Mouse (Mus musculus) spleen, embryonic (tissue): ENCODE results near the gene Fbxw7.
"Not testable (repeated sequence)": the region's sequence is repeated elsewhere in the genome, so short reads cannot be mapped to it uniquely, and the experiment has no call there.

Experiments used
- CTCF ChIA-PET: fragments of 350-600 bp; sonication (Branson Sonifier 250); formaldehyde crosslinking; loops from one replicate; lab custom pipeline; 2022; lab: Charles Lee

The Fbxw7 gene

DNA sequence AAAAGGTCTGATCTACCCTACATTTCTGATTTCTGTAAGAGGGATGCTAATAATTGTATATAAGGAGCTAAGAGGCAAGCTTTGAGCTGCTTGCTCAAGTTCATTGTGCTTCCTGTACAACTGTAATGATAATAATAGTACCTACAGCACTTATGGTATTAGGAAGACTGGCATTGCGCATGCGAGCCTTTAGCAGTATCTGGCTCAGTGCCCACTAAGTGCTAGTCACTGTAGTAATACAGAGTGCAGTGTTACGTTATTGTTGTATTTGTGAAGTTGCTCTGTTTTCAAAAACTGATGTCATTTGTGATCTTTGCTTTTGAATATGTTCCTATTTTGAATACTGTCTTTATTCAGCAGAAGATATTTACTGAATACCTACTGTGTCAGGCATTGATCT lies 11.3 kb downstream of the Fbxw7 start:
- CTCF ChIA-PET: no interaction called here

DNA sequence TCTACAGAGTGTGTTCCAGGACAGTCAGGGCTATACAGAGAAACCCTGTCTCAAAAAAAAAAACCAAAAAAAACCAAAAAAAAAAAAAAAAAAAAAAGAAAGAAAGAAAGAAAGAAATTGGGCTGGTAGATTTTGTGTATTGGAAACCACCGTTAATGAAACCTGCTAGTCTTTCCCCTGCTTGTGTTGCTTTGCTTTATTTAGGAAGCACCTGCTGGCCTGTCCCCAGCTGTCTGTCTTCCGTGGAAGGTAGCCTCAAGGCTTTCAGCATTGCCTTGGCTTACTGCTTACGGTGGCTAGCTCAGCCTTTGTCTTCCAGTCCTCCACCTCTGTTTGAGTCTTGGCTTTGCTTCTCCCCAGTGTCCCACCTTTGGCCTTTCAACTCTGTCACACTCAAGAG lies 11.9 kb downstream of the Fbxw7 start:
- CTCF ChIA-PET: interaction anchor here (0.9 kb wide), 1 partner anchor 26 kb away, joined by 9 read pairs; no protein-coding TSS in a partner anchor

DNA sequence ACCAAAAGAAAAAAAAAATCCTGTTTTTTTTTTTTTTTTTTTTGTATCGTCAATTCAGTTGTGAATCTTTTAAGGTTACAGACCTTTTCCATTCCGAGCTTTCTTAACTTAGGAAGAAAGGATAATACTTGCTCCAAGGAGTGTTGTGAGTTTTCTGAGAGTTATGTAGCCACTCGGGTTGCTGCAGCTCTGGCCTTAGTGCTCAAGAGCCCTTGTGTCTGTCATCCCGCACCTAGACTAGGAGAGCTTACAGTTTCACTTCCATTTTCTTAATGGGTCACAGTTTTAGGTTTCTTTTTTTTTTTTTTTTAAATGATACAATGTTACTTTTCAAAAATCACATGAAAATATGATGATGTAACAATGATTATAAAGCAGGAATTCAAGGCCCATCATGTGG lies 12.5 kb downstream of the Fbxw7 start:
- CTCF ChIA-PET: interaction anchor here (0.7 to 1.0 kb wide), 3 partner anchors 9 to 26 kb away, joined by 4 to 9 read pairs (median 4); no protein-coding TSS in a partner anchor

DNA sequence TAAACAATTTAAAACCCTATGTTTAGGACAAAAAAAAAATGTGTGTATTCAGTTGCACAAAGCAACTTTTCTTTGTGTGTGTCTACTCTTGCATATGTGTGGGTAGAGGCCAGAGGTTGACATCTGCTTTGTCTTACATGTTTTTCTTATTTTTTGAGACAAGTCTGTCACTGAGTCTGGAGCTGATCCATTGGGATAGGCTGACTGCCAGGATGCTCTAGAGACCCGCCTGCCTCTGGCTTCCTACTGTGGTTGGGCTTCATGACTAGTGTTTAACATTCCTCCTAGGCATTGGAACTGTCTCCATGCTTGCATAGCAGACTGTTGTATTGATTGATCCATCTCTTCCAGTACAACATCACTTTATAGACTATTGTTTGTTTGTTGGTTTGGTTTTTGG lies 14.3 kb downstream of the Fbxw7 start:
- CTCF ChIA-PET: no interaction called here

DNA sequence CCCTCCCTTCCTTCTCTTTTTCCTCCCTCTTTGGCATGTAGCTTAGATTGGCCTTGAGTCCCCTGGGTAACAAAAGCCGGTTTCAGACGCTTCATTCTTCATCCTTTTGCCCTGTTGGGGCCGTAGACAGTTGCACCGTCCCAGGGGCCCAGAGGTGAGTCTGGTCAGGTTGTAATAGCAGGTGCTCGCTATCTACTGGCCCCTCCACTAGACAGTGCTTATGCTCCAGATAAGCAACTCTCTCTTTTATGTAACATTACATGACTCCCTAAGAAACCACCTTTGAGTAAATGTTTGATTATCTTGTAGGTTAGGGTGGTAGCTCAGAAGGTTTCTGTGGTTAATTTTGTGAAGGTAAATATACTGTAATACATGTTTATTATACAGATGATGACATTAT lies 21.0 kb downstream of the Fbxw7 start:
- CTCF ChIA-PET: no interaction called here

DNA sequence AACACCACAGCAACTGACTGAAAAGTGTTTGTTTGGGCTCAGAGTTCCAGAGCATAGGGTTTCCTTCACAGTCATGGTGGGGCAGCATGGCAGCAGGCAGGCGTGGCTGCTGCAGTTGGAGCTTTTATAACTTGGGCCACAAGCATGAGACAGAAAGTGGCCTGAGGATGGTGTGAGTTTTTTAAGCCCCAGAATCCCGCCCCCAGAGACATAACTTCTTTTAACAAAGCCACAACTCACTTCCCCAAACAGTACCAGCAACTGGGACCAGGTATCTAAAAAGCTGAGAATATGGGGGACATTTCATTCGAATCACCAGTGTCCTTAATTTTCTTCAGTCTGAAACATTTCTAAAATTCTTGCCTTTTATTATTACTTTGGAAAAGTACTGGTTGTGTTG lies 22.9 kb downstream of the Fbxw7 start:
- CTCF ChIA-PET: interaction anchor here (1.4 kb wide), 1 partner anchor 14 kb away, joined by 4 read pairs; no protein-coding TSS in a partner anchor

DNA sequence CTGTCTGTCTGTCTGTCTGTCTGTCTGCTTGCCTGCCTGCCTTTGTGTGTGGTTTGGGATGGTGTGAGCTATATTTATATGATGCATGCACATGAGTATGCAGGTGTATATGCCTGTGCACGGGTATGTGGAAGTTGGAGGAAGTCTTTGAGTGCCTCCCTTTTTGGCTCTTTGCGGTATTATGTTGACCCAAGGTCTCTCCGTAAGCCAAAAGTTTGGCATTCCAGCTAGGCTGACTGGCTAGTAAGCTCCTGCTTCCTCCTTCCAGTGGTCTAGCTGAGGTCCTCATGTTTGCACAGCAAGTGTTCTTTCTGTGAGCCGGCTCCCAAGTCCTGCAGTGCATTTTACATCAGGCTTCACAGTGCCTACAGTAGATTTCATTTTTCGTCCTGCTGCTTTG lies 24.4 kb downstream of the Fbxw7 start:
- CTCF ChIA-PET: no interaction called here

DNA sequence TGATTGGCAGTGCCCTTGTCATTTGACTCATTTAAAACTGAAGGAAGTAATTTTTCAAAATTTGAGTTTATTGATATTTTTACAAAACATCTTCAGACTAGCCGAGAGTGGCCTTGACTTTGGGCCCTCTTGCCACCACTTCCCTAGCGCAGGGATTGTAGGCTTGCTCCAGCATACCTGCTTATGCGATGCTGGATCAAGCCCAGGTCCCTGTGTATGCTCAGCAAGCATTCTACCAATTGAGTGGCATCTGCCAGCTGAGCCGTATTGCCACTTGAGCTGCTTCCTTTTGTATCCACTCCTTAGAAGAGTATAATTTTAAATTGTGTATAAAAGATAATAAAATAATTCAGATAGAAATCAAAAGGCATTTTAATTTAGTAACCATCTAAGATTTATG lies 26.2 kb downstream of the Fbxw7 start:
- CTCF ChIA-PET: no interaction called here

DNA sequence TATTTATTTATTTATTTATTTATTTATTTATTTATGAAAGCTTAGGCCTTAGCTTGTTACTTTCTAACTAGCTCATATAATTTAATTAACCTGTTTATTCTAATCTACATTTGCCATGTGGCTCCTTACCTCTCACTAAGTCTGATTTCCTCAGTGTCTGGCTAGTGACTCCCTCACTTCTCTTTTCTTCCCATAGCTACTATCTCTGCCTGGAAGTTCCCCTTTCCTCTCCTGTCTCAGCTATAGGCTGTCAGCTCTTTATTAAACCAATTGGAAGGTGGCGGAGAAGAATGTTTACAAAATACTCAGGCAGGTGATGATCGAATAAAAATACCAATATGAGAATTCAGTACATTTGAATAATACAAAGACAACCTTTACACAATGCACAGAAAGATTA lies 27.7 kb downstream of the Fbxw7 start:
- CTCF ChIA-PET: interaction anchor here (0.7 to 2.1 kb wide), 9 partner anchors 16 to 262 kb away, joined by 3 to 11 read pairs (median 6); no protein-coding TSS in a partner anchor

DNA sequence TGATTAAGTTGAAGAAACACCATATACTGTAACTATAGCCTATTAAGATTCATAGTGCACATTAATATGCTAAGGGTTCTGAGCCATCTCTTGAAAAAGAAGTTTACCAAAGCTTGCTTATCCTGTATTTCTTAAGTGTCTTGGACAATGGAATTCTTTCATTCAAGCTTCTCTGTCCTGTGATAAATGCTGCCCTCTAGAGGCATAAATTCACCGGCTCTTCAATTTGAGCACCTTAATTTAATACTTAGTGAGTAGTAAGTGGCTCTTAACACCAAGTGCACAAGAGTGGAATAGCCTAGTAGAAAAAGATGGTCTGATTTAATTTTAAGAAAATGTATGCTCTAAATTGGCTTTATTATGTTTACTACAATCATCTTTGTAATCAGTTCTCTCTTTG lies 28.5 kb downstream of the Fbxw7 start:
- CTCF ChIA-PET: interaction anchor here (1.0 to 2.1 kb wide), 5 partner anchors 43 to 228 kb away, joined by 3 to 11 read pairs (median 4); no protein-coding TSS in a partner anchor

DNA sequence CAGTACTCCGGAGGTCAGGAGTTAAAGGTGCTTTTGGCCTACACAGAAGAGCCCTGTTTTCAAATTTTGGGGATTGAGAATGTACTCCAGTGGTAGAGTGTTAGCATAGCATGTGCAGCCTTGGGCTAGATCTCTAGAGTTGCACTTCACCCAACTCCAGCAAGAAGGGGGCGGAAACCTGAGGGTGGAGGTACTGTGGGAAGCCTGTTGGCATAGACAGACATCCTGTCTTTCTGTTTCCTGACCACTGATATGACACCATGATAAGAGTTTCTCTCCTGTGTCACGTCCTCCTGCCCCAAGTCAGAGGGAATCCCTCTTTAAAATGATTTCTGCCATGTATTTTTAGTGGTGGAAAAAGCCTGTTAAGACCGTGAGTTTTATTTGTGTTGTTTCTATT lies 33.7 kb downstream of the Fbxw7 start:
- CTCF ChIA-PET: interaction anchor here (0.6 kb wide), 1 partner anchor 21 kb away, joined by 4 read pairs; no protein-coding TSS in a partner anchor

DNA sequence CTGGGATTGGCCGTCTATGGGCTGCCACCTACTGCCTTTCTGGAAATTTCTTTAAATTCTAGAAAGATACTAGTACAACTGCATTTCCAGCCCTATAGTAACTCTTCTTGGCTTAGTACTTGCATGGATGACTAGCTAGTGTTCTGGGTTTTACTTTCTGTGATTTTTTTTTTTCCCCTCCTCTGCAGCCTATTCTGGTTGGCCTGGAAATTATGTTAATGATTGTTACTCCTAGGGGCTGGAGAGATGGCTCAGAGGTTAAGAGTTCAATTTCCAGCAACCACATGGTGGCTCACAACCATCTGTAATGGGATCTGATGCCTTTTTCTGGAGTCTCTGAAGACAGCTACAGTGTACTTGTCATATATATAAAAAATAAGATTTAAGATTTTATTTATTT lies 35.4 kb downstream of the Fbxw7 start:
- CTCF ChIA-PET: no interaction called here

DNA sequence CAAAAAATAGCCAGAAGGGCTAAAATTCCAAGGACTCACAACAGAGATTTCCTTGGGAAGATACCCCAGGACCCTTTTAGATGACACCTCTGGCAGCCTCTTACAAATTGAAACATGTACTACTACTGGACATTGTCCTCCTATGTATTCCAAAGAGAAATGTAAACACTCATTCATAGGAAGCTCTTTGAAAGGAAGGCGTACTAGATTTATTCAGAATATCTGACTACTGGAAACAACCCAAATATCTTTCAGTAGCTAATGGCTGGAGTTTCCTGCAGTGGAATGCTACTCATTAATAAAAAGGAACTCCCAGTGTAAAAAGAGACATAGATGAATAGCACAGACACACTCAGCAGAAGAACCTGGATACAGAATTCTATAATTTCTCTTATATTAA lies 36.7 kb downstream of the Fbxw7 start:
- CTCF ChIA-PET: interaction anchor here (0.7 kb wide), 1 partner anchor 40 kb away, joined by 3 read pairs; no protein-coding TSS in a partner anchor

DNA sequence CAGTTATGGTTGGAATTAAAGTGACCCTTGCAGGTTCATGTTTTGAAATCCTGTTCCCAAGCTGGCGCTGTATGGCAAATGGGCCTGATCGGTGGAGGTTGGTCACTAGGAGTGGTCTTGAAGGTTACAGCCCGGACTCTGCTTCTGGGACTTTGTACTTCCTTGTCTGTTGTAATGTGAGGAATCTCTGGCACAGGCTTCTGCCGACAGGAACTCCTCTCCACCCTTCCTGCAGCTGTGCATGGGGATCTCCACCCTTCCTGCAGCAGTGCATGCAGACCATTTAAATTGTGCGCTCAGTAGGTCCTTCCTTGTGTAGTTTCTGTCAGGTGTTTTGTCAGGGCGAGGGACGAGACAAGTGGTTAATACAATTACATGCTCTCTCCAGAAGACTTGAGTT lies 37.8 kb downstream of the Fbxw7 start:
- CTCF ChIA-PET: no interaction called here

DNA sequence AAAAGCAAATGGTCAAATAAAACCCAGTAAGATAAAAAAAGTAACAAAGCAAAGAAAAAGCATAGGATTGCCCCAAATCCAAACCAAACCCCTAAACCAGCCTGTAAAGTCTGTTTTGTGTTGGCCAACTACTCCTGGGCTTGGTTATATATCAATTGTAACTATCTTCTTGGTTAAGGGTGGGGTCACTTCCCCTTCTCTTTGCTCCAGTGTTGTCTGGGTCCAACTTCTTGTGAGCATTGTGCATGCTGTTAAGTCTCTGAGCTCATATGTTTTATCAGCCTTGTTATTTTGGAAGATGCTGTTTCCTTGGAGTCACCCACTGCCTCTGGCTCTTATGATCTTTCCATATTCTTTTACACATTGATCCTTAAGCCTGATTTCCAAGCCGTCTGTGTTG lies 39.4 kb downstream of the Fbxw7 start:
- CTCF ChIA-PET: no interaction called here

DNA sequence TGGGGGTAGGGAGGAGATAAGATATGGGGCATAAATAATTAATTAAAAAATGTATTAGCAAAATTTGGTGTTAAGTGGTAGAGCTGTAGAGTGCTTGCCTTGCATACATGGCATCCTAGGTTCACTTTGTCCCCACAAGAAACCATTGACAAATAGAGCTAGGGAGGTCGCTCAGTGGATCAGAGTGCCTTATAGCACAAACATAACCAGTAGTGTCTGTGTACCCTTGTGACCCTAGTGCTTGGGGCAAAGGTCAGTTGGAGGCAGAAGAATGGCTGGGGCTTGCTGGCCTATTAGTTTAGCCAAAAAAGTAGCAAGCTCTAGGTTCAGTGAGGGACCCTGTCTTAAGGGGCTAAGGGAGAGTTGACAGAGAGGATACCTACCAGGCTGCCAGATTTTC lies 45.6 kb downstream of the Fbxw7 start:
- CTCF ChIA-PET: no interaction called here

DNA sequence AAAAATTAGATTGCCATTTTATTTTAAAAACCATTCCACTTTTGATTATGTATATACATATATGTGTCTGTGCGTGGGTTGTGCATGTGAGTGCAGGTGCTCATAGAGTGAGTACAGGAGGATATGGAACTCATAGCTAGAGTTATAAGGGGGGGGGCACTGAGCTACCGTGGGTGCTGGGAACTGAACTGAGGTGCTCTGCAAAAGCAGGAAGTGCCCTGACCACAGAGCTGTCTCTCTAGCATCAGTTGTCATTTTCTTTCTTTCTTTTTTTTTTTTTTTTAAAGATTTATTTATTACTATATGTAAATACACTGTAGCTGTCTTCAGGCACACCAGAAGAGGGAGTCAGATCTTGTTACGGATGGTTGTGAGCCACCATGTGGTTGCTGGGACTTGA lies 46.7 kb downstream of the Fbxw7 start:
- CTCF ChIA-PET: not testable (repeated sequence)

DNA sequence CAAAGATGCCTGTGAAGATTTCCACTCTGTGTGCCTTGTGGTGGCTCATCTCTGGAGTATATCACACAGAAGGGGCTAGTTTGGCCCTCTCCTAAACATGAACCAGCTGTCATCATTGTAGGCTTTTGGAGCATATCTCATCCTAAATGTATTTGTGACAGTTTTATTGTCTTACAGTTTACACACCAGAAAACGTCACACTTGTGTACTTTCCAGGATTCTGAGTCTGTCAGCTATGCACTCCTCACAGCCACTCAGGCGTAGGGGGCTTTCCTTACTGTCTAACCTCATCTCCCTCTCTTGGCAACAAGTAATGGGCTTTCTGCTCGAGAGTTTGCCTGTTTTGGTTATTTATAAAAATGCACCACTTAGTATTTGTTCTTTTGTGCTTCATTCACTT lies 50.6 kb downstream of the Fbxw7 start:
- CTCF ChIA-PET: interaction anchor here (0.6 kb wide), 1 partner anchor 266 kb away, joined by 6 read pairs; no protein-coding TSS in a partner anchor

DNA sequence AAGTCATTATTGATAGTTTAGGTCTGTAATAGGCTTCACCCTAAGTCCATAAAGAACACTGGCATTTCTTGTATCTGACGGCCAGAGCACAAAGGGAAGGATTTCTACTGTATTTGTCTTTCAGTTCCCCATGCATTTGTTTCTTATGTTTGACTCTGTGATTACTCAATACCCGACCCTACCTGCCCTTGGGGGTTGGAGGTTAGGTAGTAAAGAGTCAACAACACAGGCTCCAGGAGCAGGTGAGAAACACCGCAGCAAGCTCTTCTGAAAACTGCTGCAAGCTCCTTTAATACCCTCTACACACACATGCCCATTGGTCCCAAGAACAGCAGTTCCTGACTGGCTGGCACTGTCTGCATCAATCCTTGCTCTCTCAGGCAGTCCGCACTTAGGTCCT lies 51.8 kb downstream of the Fbxw7 start:
- CTCF ChIA-PET: no interaction called here

DNA sequence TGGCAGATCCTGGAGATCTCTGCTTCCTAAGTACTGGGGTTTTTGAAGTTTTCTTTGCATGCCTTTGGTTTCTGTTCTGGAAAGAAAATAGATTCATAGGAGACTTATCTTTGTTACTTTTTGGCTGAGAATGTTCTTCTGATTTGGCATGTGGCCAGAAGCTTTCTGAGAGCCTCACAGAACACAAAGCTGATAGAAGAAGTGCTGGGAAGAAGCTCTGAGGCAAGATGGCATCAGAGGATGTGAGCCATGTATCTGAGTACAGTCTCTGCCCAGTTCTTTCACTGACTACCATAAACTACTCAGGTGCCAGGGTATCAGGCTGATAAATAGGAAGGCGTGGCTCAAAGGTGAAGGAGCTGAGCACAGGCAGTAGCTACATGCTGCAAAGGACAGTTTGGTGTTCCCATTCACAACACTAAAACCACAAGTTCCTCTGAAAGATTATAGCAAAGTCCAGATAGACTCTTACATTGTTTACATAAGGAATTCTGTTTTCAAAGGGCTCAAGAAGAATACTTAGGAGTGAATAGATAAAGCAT lies 52.4 kb downstream of the Fbxw7 start:
- CTCF ChIA-PET: no interaction called here

DNA sequence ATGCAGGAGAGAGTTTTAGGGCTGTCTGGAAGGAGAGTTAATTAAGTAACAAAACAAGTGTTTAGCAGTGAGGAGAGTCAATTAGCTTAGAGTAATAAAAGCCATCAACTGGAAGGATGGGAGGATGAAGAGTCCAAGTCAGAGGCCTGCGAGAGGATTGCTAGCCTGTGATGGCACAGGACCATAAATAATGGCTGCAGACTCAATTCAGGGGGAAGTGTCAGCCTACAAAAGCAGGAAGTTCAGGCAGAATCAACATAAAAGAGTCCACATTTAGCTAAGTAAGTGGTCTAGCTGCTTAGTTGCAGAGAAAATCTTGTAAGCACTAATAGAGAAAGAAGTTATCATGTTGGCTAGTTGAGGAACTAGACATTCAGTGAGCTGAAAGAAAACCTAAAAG lies 52.9 kb downstream of the Fbxw7 start:
- CTCF ChIA-PET: no interaction called here

DNA sequence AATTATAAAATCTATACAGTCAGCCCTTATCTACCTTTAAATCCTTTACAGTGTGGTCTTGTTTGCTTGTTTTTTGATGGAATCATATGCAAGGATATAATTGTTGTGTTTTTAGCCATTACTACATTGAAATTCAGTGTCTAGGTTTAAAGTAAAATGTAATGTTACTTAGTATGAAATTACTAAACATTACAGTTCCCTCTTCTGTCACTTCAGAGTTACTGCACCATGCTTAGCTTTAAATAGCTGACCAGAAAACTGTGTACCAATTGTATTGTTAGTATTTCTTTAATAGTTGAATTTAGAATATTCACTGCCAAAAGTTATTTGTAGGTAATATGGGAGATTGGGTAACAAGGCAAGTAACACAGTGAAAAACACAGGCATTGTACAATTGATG lies 55.1 kb downstream of the Fbxw7 start:
- CTCF ChIA-PET: interaction anchor here (0.9 kb wide), 1 partner anchor 177 kb away, joined by 3 read pairs; no protein-coding TSS in a partner anchor

DNA sequence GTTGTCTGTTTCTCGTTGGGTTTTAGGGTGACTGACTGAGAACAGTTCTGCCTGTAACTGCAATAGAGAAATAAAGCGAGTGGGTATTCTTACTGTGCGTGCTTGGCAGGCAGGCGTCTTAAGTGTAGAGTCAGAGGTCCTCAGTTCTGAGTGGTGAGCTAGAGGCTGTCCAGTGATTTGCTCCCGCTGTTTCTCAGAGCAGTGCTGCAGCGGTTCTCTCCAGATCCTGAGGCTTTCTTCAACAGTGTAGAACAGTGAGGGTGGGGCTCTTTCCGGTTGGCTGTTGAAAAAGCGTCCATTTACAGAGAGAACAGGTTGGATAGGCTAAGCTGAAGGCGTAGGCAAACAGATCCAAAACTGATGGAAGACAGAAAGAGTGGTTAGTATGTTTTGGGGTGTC lies 60.2 kb downstream of the Fbxw7 start:
- CTCF ChIA-PET: interaction anchor here (1.2 kb wide), 1 partner anchor 8 kb away, joined by 4 read pairs; no protein-coding TSS in a partner anchor

DNA sequence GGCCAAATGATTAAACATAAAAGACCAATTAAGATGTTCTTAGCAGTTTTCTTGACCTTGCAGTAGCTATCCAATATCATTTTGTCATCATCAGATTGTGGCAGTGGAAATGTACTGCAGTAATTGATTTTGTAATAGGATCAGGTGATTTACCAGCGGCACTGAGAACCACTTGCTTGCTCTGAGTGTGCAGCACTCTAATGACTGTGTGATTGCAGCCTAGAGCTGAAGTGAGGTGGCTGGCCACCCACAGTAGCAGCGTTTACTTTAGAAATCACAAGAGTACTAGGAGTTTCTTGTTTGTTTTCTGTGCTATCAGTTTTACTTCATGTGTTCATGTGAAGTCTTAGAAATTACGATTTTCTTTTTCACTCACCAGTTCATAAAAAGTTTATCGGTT lies 61.1 kb downstream of the Fbxw7 start:
- CTCF ChIA-PET: no interaction called here
